Mouse (Mus musculus): ENCODE results near the gene Tshz3. TPM values are rescaled to one million over a fixed set of nuclear protein-coding genes. Genes with fewer than 3 reads are reported as not detected.

Tshz3 gene
- total RNA-seq (2023): 0.56 TPM

DNA sequence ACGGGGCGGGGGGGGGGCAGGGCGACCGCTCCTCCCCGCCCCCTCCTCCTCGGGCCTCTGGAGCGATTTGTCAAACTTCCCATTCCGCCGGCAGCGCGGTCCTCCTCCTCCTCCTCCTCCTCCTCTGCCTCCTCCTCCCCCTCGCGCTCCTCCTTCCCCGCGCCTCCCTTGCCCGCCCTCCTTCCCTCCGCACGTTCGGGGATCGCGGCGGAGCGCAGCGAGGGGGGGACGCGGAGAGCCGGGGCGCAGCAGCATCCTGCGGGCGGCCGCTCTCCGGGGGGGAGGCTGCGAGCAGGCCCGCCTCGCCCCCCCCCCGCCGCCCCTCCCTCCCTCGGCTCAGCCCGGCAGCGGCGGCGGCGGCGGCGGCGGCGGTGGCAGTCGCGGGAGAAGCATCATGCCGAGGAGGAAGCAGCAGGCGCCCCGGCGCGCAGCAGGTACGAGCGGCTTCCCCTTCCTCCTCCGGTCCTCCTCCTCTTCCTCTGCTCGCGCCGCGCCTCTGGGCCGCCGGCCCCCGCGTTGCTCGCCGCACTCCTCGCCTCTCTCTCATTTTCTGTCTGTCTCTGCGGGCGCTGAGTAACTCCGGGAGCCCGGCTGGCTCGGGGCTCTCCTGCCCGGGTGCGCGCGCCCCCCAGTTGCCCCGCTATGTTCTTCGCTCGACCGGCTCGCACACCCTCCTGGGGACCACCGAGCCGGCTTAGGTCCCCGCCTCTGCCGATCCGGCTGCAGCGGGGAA lies at the start of gene Tshz3:
Gene Tshz3 (plus strand): TSS at position 263 of the 733 bp plus-strand sequence.

Data from CD4-positive naive resting alpha-beta T cell, adult 76 days (primary cell).